Mouse (Mus musculus): ENCODE data around the gene Pacrg. TPM values are rescaled to one million over a fixed set of nuclear protein-coding genes. Genes with fewer than 3 reads are reported as not detected.

Gene Pacrg
- polyA plus RNA-seq, 1 experiment from 2014 or later = 6.7 TPM

- no peak for ATAC-seq
- Histone ChIP-seq H3K4me3 (replicated peaks; ENCODE audit: low read length) (no peak overlapping the region), H3K27ac (ENCODE audit: low read length) (0 out of 2 replicates have a peak overlapping the region, but pooled peaks have one; percentile 8)
Observed at GRCm38 (mm10) chr17:10397924-10398627, 442.0 kb downstream of the Pacrg start.

GRCm38 (mm10) chr17:10397336-10397735 lies 442.8 kb downstream of the Pacrg start:
- Histone ChIP-seq H3K9me3 (ENCODE audit: control insufficient read depth, low read length) (no peaks in the 10 kb centered on the region), H3K9ac (replicated peaks; ENCODE audit: low read depth, low read length) (no peak overlapping the region), H3K4me1 (replicated peaks; ENCODE audit: control insufficient read depth, insufficient read depth, low read length) (peaks cover 19% of the 10 kb centered on the region), H3K27ac (ENCODE audit: low read length) (peak overlapping the region; percentile 25; the same call in 1 of the 2 replicates), H3K4me2 (ENCODE audit: low read length) (no peak overlapping the region), H3K4me3 (replicated peaks; ENCODE audit: low read length) (no peak overlapping the region), H3K27me3 (replicated peaks; ENCODE audit: control insufficient read depth, insufficient read depth, low read length) (no peaks in the 10 kb centered on the region), H3K36me3 (ENCODE audit: control insufficient read depth, insufficient read depth) (no peaks in the 10 kb centered on the region)
- ATAC-seq = no peak
- 59% methylated on average over 11 of the region's 11 CpGs for WGBS

More at GRCm38 (mm10) chr17:10397924-10398627, 442.0 kb downstream of the Pacrg start:
- H3K9me3 ChIP-seq (ENCODE audit: control insufficient read depth, low read length) = no peaks in the 10 kb centered on the region
- 52% methylated on average over 10 of the region's 10 CpGs for WGBS
- no peaks in the 10 kb centered on the region for H3K27me3 ChIP-seq (replicated peaks; ENCODE audit: control insufficient read depth, insufficient read depth, low read length)
- H3K4me2 ChIP-seq (ENCODE audit: low read length) = no peak overlapping the region
- H3K36me3 ChIP-seq (ENCODE audit: control insufficient read depth, insufficient read depth) = no peaks in the 10 kb centered on the region
- peaks cover 19% of the 10 kb centered on the region for H3K4me1 ChIP-seq (replicated peaks; ENCODE audit: control insufficient read depth, insufficient read depth, low read length)
- no peak overlapping the region for H3K9ac ChIP-seq (replicated peaks; ENCODE audit: low read depth, low read length)

GRCm38 (mm10) chr17:10396863-10397262 lies 443.2 kb downstream of the Pacrg start:
- ATAC-seq = no peak
- Histone ChIP-seq H3K9ac (replicated peaks; ENCODE audit: low read depth, low read length) (no peak overlapping the region), H3K27ac (ENCODE audit: low read length) (peak overlapping the region; percentile 25; the same call in 1 of the 2 replicates), H3K4me1 (replicated peaks; ENCODE audit: control insufficient read depth, insufficient read depth, low read length) (peaks cover 19% of the 10 kb centered on the region), H3K9me3 (ENCODE audit: control insufficient read depth, low read length) (no peaks in the 10 kb centered on the region), H3K27me3 (replicated peaks; ENCODE audit: control insufficient read depth, insufficient read depth, low read length) (no peaks in the 10 kb centered on the region), H3K4me2 (ENCODE audit: low read length) (no peak overlapping the region), H3K4me3 (replicated peaks; ENCODE audit: low read length) (no peak overlapping the region), H3K36me3 (ENCODE audit: control insufficient read depth, insufficient read depth) (no peaks in the 10 kb centered on the region)
- WGBS = 91% methylated on average over 6 of the region's 6 CpGs

GRCm38 (mm10) chr17:10394855-10395254 lies 445.3 kb downstream of the Pacrg start:
- 22% methylated on average over 8 of the region's 8 CpGs for WGBS
- ATAC-seq = peak; percentile 62
- no peak overlapping the region for H3K27ac ChIP-seq (ENCODE audit: low read length)

GRCm38 (mm10) chr17:10393766-10394165 lies 446.3 kb downstream of the Pacrg start:
- ATAC-seq = no peak
- no peak overlapping the region for H3K4me2 ChIP-seq (ENCODE audit: low read length)
- no peaks in the 10 kb centered on the region for H3K36me3 ChIP-seq (ENCODE audit: control insufficient read depth, insufficient read depth)
- H3K9me3 ChIP-seq (ENCODE audit: control insufficient read depth, low read length) = no peaks in the 10 kb centered on the region
- no peak overlapping the region for H3K9ac ChIP-seq (replicated peaks; ENCODE audit: low read depth, low read length)
- H3K27ac ChIP-seq (ENCODE audit: low read length) = no peak overlapping the region
- H3K4me3 ChIP-seq (replicated peaks; ENCODE audit: low read length) = no peak overlapping the region
- 80% methylated on average over 4 of the region's 4 CpGs for WGBS
- no peaks in the 10 kb centered on the region for H3K27me3 ChIP-seq (replicated peaks; ENCODE audit: control insufficient read depth, insufficient read depth, low read length)
- H3K4me1 ChIP-seq (replicated peaks; ENCODE audit: control insufficient read depth, insufficient read depth, low read length) = peaks cover 24% of the 10 kb centered on the region

More at GRCm38 (mm10) chr17:10394855-10395254, 445.3 kb downstream of the Pacrg start:
- H3K4me1 ChIP-seq (replicated peaks; ENCODE audit: control insufficient read depth, insufficient read depth, low read length) = peaks cover 26% of the 10 kb centered on the region
- no peaks in the 10 kb centered on the region for H3K36me3 ChIP-seq (ENCODE audit: control insufficient read depth, insufficient read depth)
- no peaks in the 10 kb centered on the region for H3K9me3 ChIP-seq (ENCODE audit: control insufficient read depth, low read length)
- H3K4me3 ChIP-seq (replicated peaks; ENCODE audit: low read length) = no peak overlapping the region
- no peaks in the 10 kb centered on the region for H3K27me3 ChIP-seq (replicated peaks; ENCODE audit: control insufficient read depth, insufficient read depth, low read length)
- 0 out of 2 replicates have a peak overlapping the region, but pooled peaks have one; percentile 19 for H3K9ac ChIP-seq (replicated peaks; ENCODE audit: low read depth, low read length)
- no peak overlapping the region for H3K4me2 ChIP-seq (ENCODE audit: low read length)

- no peak overlapping the region for H3K4me3 ChIP-seq (replicated peaks; ENCODE audit: low read length)
- WGBS = 86% methylated on average over 14 of the region's 14 CpGs
- H3K9ac ChIP-seq (replicated peaks; ENCODE audit: low read depth, low read length) = no peak overlapping the region
- ATAC-seq = no peak
- no peak overlapping the region for H3K27ac ChIP-seq (ENCODE audit: low read length)
- no peak overlapping the region for H3K4me2 ChIP-seq (ENCODE audit: low read length)
- H3K4me1 ChIP-seq (replicated peaks; ENCODE audit: control insufficient read depth, insufficient read depth, low read length) = peaks cover 16% of the 10 kb centered on the region
- no peaks in the 10 kb centered on the region for H3K36me3 ChIP-seq (ENCODE audit: control insufficient read depth, insufficient read depth)
- no peaks in the 10 kb centered on the region for H3K9me3 ChIP-seq (ENCODE audit: control insufficient read depth, low read length)
- H3K27me3 ChIP-seq (replicated peaks; ENCODE audit: control insufficient read depth, insufficient read depth, low read length) = no peaks in the 10 kb centered on the region
Observed at GRCm38 (mm10) chr17:10392342-10393034, 447.6 kb downstream of the Pacrg start.

GRCm38 (mm10) chr17:10390232-10391172 lies 449.6 kb downstream of the Pacrg start:
- WGBS = 50% methylated on average over 19 of the region's 19 CpGs
- Histone ChIP-seq H3K9ac (replicated peaks; ENCODE audit: low read depth, low read length) (no peak overlapping the region), H3K27me3 (replicated peaks; ENCODE audit: control insufficient read depth, insufficient read depth, low read length) (no peaks in the 10 kb centered on the region), H3K36me3 (ENCODE audit: control insufficient read depth, insufficient read depth) (no peaks in the 10 kb centered on the region), H3K4me2 (ENCODE audit: low read length) (no peak overlapping the region), H3K4me3 (replicated peaks; ENCODE audit: low read length) (no peak overlapping the region), H3K9me3 (ENCODE audit: control insufficient read depth, low read length) (no peaks in the 10 kb centered on the region), H3K4me1 (replicated peaks; ENCODE audit: control insufficient read depth, insufficient read depth, low read length) (peaks cover 10% of the 10 kb centered on the region), H3K27ac (ENCODE audit: low read length) (peak overlapping the region; percentile 60)
- ATAC-seq = peak; percentile 73

GRCm38 (mm10) chr17:10389740-10390139 lies 450.4 kb downstream of the Pacrg start:
- WGBS = 83% methylated on average over 9 of the region's 9 CpGs
- H3K4me3 ChIP-seq (replicated peaks; ENCODE audit: low read length) = no peak overlapping the region
- H3K27ac ChIP-seq (ENCODE audit: low read length) = no peak overlapping the region

More at GRCm38 (mm10) chr17:10389740-10390139, 450.4 kb downstream of the Pacrg start:
- Histone ChIP-seq H3K4me1 (replicated peaks; ENCODE audit: control insufficient read depth, insufficient read depth, low read length) (peaks cover 7% of the 10 kb centered on the region; the same call in 1 of the 2 replicates), H3K27me3 (replicated peaks; ENCODE audit: control insufficient read depth, insufficient read depth, low read length) (no peaks in the 10 kb centered on the region), H3K9me3 (ENCODE audit: control insufficient read depth, low read length) (no peaks in the 10 kb centered on the region), H3K36me3 (ENCODE audit: control insufficient read depth, insufficient read depth) (no peaks in the 10 kb centered on the region), H3K9ac (replicated peaks; ENCODE audit: low read depth, low read length) (no peak overlapping the region), H3K4me2 (ENCODE audit: low read length) (no peak overlapping the region)
- no peak for ATAC-seq

Data from forebrain, embryonic 16.5 days (tissue).